Mouse (Mus musculus) embryo, embryonic 10.5 days (tissue): ENCODE measurements around the gene Dcaf11.

Experiments
- DNase-seq: peaks from one replicate; pipeline ENCODE4 v3.0.0-alpha.2; 2015; ENCODE audit warnings: low spot score

The Dcaf11 gene

GRCm38 (mm10) chr14:55559799-55560201 is at the start of gene Dcaf11:
Dcaf11 (plus strand) TSS chr14:55560006.
- peak; percentile 96 for DNase-seq

DNA sequence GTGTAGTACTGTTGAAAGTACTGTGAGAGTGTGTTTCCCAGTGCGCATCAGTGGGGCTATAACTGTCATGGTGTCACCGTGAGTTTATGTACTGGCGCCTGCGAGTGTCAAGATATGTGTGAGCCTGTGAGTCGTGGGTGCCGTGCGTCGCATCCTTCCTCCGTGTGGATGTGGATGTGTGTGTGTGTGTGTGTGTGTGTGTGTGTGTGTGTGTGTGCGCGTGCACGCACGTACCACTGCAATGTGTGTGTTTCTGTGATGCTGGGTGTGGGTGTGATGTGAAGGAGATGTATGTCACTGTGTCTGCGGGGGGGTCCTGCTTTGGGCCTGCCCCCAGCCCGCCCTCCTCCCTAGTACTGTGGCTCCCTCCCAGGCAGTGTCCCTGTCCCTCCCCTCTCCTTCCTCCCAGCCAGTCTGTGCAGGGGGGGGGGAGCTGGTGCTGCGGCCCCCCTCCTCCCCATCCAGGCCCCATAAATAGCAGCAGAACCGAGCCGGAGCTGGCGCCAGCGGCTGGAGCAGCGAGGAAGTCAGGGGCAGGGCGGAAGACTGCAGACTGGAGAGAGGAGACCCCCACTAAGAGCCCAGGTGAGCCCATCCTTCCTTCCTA is 49.6 kb upstream of the Dcaf11 start, which contains the start of gene Cpne6:
TSS of gene Cpne6 (plus strand) at position 321 of the 607 bp plus-strand sequence.
- DNase-seq = no peak

GRCm38 (mm10) chr14:55511037-55511436 is 48.8 kb upstream of the Dcaf11 start:
- no peak for DNase-seq

GRCm38 (mm10) chr14:55513927-55514326 is 45.9 kb upstream of the Dcaf11 start:
- DNase-seq = no peak

DNA sequence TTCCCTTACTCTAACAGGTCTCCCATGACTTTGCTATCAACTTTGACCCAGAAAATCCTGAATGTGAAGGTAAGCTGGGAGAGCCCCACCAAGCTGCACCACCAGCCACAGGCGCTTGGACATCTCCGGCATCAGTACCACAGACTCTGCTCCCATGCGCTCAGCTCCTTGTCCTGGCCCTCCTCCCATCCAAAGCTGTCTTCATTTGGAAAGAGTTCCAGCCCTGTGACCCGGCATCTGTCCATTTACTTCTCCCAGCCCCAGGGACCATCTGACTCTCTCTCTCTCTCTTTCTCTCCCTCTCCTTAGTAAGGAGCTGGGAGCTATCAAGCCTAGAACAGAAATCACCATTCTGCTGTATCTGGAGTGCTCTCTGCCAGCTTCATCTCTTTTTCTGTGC is 44.0 kb upstream of the Dcaf11 start:
- no peak for DNase-seq

DNA sequence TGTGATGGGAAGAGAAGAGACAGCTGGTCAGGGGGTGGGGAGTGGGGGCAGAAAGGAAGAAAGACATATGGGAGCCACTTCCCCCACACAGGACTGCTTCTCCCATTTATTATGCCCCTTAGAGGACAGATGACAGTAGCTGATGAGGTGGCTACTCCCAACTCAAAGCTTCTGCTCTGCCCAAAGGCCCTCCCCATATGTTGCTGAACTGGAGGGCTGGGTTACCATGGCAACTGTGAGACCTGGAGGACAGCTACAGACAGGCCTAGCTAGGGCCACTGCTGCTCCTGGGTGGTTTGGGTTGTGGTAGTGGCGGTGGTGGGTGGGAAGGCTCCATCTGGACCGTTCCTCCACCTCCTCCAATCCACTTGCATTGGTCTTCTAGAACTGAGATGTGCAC is 40.9 kb upstream of the Dcaf11 start:
- DNase-seq = peak; percentile 72

- DNase-seq = no peak
These were observed 40.2 kb upstream of the Dcaf11 start for GRCm38 (mm10) chr14:55519604-55520003.

DNA sequence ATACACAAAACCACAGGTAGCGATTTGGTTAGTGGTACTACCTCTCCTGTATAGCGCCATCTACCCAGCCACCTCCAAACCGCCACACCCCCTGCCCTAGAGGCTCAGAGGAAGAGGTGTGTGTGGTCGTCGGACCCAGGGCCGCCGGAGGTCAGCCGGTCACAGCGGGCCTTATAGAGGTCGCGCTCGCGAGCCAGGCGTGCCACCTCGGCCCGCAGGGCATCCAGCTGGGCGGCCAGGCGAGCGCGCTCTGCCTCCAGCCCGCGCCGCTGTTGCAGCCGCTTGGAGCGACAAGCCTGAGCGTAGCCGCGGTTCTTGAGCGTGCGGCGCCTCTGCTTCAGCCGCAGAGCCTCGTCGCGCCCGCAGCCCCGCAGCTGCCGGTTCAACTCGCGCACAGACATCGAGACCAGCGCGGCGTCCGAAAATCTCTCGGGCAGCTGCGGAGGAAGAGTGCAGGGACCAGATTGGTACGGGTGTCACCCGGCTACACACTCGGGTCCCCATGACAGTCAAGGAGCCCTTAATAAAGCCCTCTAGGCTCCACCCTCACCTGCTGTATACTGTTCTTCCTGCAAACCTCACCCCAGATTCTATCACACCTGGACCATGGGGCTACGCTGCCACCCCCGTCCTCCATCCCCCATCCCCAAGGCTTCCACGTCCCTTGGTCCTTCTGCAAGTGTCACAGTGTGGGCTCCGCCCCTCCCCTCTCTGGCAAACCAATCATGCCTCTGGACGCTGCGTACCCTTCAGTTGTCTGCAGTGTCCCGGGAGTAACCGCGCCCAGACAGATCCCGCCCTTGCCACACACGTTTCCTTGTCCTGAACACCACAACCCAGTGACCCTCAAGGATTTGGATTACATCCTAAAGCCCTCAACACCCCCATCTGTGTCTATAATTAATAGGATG is 39.1 kb upstream of the Dcaf11 start:
- DNase-seq = peak; percentile 63

DNA sequence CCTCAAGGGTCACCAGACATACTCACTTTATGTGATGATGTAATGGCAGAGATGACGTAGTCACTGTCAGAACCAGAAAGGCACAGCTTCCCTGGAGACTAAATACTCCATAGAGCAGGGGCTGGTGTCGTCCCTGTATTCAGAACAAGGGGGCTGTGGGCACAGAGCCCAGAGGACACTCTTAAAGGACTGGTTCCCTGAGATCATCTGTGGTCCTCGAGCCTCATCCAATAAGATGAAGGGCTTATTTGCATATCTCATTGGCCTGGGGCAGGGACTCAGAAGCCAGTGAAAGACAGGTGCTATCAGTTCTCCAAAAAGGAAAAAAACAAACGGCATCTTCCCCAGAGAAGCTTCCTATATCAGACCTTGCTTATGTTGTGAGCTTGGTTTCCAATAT is 35.7 kb upstream of the Dcaf11 start:
- no peak for DNase-seq

DNA sequence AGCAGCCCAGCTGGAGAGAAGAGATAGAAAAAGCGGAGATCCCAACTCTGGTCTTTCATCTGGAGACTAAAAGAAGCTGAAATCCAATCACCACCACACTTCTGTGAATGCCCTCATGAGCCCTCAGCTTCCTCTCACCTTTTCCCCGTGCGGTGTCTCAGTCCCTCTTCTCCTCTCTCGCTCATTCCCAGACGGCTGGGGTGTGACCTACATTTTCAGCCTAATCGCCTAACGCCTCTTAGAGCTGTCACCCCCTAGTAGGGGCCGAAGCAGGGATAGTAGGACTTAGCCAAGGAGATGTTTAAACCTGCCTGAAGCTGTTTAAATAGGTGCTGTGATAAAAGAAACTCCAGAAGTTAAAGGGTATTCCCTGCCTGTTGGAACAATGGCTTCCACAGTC is 35.0 kb upstream of the Dcaf11 start, which contains the start of gene Nrl:
TSS of gene Nrl (minus strand) at position 197 of the 400 bp plus-strand sequence.
- no peak for DNase-seq

GRCm38 (mm10) chr14:55526674-55527073 is 33.1 kb upstream of the Dcaf11 start:
- DNase-seq = no peak

DNA sequence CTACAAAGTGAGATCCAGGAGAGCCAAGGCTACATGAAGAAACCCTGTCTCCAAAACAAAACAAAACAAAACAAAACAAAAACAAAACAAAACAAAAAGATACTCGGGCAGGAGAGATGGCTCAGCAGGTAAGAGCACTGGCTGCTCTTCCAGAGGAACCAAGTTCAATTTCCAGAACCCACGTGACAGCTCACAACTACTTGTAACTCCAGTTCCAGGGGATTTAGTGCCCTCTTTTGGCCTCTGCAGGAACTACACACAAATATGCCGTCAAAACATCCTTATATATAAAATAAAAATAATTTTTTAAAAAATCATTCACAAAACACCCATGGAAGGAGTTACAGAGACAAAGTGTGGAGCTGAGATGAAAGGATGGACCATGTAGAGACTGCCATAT is 31.9 kb upstream of the Dcaf11 start:
- peak; percentile 73 for DNase-seq

DNA sequence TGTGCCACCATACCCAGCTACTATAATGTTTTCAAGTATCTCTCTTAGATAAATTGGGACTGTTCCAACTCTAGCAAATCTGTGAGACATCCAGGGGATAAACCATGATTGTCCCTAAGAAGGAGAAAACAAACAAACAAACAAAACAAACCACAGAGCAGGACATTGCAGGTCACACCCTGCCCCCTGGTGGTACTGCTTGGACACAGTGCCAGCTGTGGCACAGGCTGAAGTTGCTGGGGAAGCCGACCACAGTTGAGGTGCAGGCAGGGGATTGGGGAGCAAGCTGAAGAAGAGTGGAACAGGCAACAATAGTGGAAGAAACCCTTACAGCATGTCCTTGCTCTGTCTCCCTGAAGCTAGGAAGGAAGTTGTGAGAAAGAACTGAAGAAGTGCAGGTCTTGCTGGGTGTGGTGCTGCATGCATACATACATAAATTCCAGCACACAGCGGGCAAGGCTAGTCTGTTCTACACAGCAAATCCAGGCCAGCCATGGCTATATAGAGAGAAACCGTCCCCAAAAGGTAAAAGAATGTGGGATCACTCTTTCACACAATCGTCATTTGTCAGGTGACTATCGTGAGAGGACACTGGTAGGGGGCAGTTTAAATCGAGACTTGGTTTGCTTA is 23.6 kb upstream of the Dcaf11 start:
- peak; percentile 41 for DNase-seq

GRCm38 (mm10) chr14:55540067-55540786 is 19.6 kb upstream of the Dcaf11 start, which contains the start of gene Pck2:
Pck2 (plus strand) TSS chr14:55540266.
- peak; percentile 92 for DNase-seq

GRCm38 (mm10) chr14:55540787-55541321 is 19.0 kb upstream of the Dcaf11 start:
- DNase-seq = no peak

- DNase-seq = no peak
These were observed 17.5 kb upstream of the Dcaf11 start for GRCm38 (mm10) chr14:55542268-55542667.

DNA sequence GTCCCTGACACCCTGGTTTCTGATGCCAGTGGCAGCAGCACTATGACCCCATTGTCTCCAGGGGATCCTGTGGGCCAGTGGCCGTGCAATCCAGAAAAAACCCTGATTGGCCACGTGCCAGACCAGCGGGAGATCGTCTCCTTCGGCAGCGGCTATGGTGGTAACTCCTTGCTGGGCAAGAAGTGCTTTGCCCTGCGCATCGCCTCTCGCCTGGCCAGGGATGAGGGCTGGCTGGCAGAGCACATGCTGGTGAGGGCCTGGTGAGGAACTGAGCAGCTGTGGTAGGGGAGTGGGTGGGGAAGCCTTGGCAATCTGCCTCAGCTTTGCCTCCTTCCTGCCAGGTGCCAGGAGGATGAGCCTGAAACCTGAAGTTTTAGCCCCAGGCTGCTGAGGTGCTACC is 15.5 kb upstream of the Dcaf11 start:
- DNase-seq = no peak

- no peak for DNase-seq
These were observed 9.6 kb upstream of the Dcaf11 start for GRCm38 (mm10) chr14:55550191-55550590.

- no peak for DNase-seq
These were observed 8.5 kb upstream of the Dcaf11 start for GRCm38 (mm10) chr14:55551347-55551746.

DNA sequence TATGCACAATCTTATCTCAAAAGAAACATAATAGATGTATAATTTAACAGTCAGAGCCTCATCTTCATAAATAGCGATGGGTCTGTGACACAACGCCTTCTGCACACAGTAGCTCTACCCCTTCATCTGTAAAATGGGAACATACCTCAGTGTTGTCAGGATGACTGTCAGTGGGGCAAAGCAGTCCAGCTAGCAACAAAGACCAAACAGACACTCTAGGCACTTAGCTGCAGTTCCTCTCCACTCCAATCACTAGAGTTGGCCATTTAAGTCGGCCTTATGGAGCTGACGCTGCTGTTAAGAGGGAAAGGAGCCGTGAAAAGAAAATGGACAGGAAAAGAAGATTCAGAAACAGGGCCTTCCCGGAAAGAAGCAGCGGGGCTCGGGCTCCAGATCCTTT is 8.0 kb upstream of the Dcaf11 start:
- no peak for DNase-seq

DNA sequence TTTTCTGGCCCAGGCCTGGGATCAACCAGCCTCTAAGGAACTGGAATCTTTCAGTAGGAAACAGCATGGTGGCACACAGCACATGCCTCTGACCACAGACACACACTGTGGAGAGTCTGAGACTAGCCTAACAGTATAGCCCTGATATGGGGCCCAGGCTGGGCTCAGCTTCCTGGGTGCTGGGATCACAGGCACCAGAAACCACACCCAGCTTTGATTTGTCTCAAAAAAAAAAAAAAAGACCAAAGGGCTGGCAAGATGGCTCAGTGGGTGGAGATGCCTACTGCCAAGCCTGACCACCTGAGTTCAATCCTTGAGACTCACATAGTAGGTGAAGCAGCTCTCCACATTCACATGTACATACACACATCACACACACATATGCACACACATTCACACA is 5.2 kb upstream of the Dcaf11 start:
- DNase-seq = no peak

DNA sequence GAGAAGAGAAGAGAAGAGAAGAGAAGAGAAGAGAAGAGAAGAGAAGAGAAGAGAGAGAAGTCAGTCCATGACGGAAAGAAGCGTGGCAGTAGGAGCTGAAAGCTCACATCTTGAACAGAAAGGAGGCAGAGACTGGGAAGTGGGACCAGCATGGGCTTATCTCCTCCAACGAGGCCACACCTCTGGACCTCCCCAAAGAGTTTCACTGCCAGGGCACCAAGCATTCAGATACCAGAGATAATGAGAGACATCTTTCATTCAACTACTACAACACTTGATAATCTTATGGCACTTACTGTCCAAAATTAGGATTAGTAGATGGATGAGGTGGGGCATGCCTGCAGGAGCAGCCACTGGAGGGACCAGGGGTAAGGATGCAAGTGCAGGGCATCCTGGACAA is 4.0 kb upstream of the Dcaf11 start:
- DNase-seq = no peak
